Mouse (Mus musculus) liver, adult 2 months (tissue): ENCODE measurements around the gene Myl9. TPM values are rescaled to one million over a fixed set of nuclear protein-coding genes. Genes with fewer than 3 reads are reported as not detected.

ENCODE experiments used
- DNase-seq: peaks from one replicate; pipeline ENCODE4 v3.0.0-alpha.2; 2011; ENCODE audit warnings: low read depth, low spot score; ENCODE audit errors: extremely low read depth
- H3K27ac ChIP-seq: fragments of 200-500 bp; replicated peaks from 2 replicates; pipeline ENCODE4 v1.5.1; 2012; ENCODE audit warnings: low read depth, mild to moderate bottlenecking, control low read depth, inconsistent platforms, low read length; ENCODE audit not compliant: insufficient read depth
- H3K27me3 ChIP-seq: fragments of 200-500 bp; 2 replicates; pipeline ENCODE4 v1.6.1; 2012; ENCODE audit warnings: mild to moderate bottlenecking, moderate library complexity, low read length, inconsistent platforms; ENCODE audit not compliant: control insufficient read depth, insufficient read depth
- H3K36me3 ChIP-seq: fragments of 200-500 bp; 2 replicates; pipeline ENCODE4 v1.6.1; 2012; ENCODE audit warnings: low read length, inconsistent platforms; ENCODE audit not compliant: control insufficient read depth, insufficient read depth
- H3K4me1 ChIP-seq: fragments of 200-500 bp; 2 replicates; pipeline ENCODE4 v1.6.1; 2011; ENCODE audit warnings: low read length; ENCODE audit not compliant: control insufficient read depth, insufficient read depth
- H3K4me3 ChIP-seq: fragments of 200-500 bp; 2 replicates; pipeline ENCODE4 v1.5.1; 2011; ENCODE audit warnings: low read depth, mild to moderate bottlenecking, control low read depth, low read length, moderate library complexity; ENCODE audit not compliant: insufficient read depth
- H3K79me2 ChIP-seq: fragments of 200-500 bp; 2 replicates; pipeline ENCODE4 v1.6.1; 2012; ENCODE audit warnings: inconsistent platforms, mild to moderate bottlenecking, low read length, moderate library complexity; ENCODE audit not compliant: control insufficient read depth, insufficient read depth
- H3K9ac ChIP-seq: fragments of 200-500 bp; 2 replicates; pipeline ENCODE4 v1.6.1; 2012; ENCODE audit warnings: low read depth, mild to moderate bottlenecking, control low read depth, inconsistent platforms, low read length
- CTCF ChIP-seq: fragments of 200-500 bp; IDR thresholded peaks from 2 replicates; pipeline ENCODE4 v1.5.1; 2011; ENCODE audit warnings: low read depth, low read length, control low read depth
- POLR2A ChIP-seq: fragments of 200-500 bp; IDR thresholded peaks from 2 replicates; pipeline ENCODE4 v1.6.1; 2011; ENCODE audit warnings: low read length, control low read depth; ENCODE audit not compliant: insufficient read depth; ENCODE audit errors: extremely low read depth
- WGBS: fragments of 180-500 bp; shearing (Covaris S2); methylation state at CpG from one replicate; pipeline ENCODE4 v1.1.7; 2018; 5-methylcytosine and 5-hydroxymethylcytosine counted together
- polyA plus RNA-seq: library from polyadenylated mRNA; depleted of rRNA; stranded (reverse); fragments of >200 nt; gene quantifications from 2 replicates; pipeline ENCODE4 v1.2.3, GENCODE M21; 2012
- total RNA-seq: library from RNA; depleted of rRNA; stranded (reverse); fragments of >200 nt; gene quantifications from 2 replicates; pipeline ENCODE4 v1.2.3, GENCODE M21; 2014

Myl9 gene
- total and polyA plus RNA-seq, 2 experiments, result 4.6 to 5.6 TPM

GRCm38 (mm10) chr2:156765593-156765992 lies 9.6 kb upstream of the Myl9 start:
- no peaks in the 10 kb centered on the region for H3K4me1 ChIP-seq
- TF ChIP-seq POLR2A, result no peak
- WGBS, result 78% methylated on average over 8 of the region's 8 CpGs
- DNase-seq, result no peak
- no peak overlapping the region for H3K27ac ChIP-seq
- no peak overlapping the region for H3K4me3 ChIP-seq
- H3K9ac ChIP-seq, result no peak overlapping the region
- H3K27me3 ChIP-seq, result no peaks in the 10 kb centered on the region
- H3K36me3 ChIP-seq, result peaks cover 3% of the 10 kb centered on the region; the same call in 1 of the 2 replicates
- no peaks in the 10 kb centered on the region for H3K79me2 ChIP-seq

- no peak for DNase-seq
- WGBS, result 69% methylated on average over 10 of the region's 10 CpGs
- Histone ChIP-seq H3K4me3 (no peak overlapping the region), H3K27ac (no peak overlapping the region), H3K27me3 (no peaks in the 10 kb centered on the region), H3K36me3 (peaks cover 3% of the 10 kb centered on the region; the same call in 1 of the 2 replicates), H3K4me1 (no peaks in the 10 kb centered on the region), H3K79me2 (no peaks in the 10 kb centered on the region), H3K9ac (no peak overlapping the region)
- TF ChIP-seq CTCF, result no peak
- TF ChIP-seq POLR2A, result no peak
Measured at GRCm38 (mm10) chr2:156766227-156767019, 8.8 kb upstream of the Myl9 start.

DNA sequence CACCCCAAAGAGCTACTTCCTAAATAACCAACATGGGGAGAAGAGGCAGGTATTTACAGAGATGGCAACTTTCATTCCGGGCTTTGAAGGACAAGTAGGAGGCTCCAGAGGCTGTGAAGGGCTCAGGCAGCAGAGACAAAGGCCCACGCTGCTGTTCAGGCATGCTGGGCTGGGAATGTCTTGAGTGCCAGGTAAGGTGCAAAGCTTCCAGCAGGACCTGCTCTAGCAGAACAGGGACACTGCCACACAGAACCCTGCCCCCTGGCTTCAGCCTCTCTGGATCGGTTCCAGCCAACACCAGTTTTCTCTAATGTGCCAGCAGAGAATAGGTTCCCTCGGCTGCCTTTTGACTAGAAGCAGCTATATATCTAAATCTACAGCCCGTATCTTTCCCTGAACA lies 8.1 kb upstream of the Myl9 start:
- 79% methylated on average over 5 of the region's 5 CpGs for WGBS

GRCm38 (mm10) chr2:156769274-156769673 lies 5.9 kb upstream of the Myl9 start:
- 55% methylated on average over 12 of the region's 12 CpGs for WGBS

More for the DNA sequence above, 8.1 kb upstream of the Myl9 start:
- no peak overlapping the region for H3K4me3 ChIP-seq
- TF ChIP-seq CTCF (no peak), POLR2A (no peak)
- no peaks in the 10 kb centered on the region for H3K79me2 ChIP-seq
- no peaks in the 10 kb centered on the region for H3K4me1 ChIP-seq
- no peaks in the 10 kb centered on the region for H3K27me3 ChIP-seq
- no peak for DNase-seq
- peaks cover 3% of the 10 kb centered on the region; the same call in 1 of the 2 replicates for H3K36me3 ChIP-seq
- H3K9ac ChIP-seq, result no peak overlapping the region
- H3K27ac ChIP-seq, result no peak overlapping the region

GRCm38 (mm10) chr2:156773470-156773869 lies 1.8 kb upstream of the Myl9 start:
- H3K79me2 ChIP-seq, result no peaks in the 10 kb centered on the region
- no peaks in the 10 kb centered on the region for H3K27me3 ChIP-seq
- no peak overlapping the region for H3K9ac ChIP-seq
- H3K4me3 ChIP-seq, result no peak overlapping the region
- H3K36me3 ChIP-seq, result no peaks in the 10 kb centered on the region
- no peak for TF ChIP-seq POLR2A
- no peak for TF ChIP-seq CTCF
- H3K27ac ChIP-seq, result no peak overlapping the region
- H3K4me1 ChIP-seq, result no peaks in the 10 kb centered on the region
- no peak for DNase-seq

More at GRCm38 (mm10) chr2:156769274-156769673, 5.9 kb upstream of the Myl9 start:
- H3K27ac ChIP-seq, result no peak overlapping the region
- H3K4me3 ChIP-seq, result no peak overlapping the region
- no peaks in the 10 kb centered on the region for H3K27me3 ChIP-seq
- TF ChIP-seq CTCF (no peak), POLR2A (no peak)
- H3K4me1 ChIP-seq, result no peaks in the 10 kb centered on the region
- H3K9ac ChIP-seq, result no peak overlapping the region
- no peaks in the 10 kb centered on the region for H3K36me3 ChIP-seq
- H3K79me2 ChIP-seq, result no peaks in the 10 kb centered on the region
- no peak for DNase-seq

- H3K9ac ChIP-seq, result no peak overlapping the region
- H3K27ac ChIP-seq, result 0 out of 2 replicates have a peak overlapping the region, but pooled peaks have one; percentile 32
- WGBS, result 88% methylated on average over 13 of the region's 13 CpGs
- no peaks in the 10 kb centered on the region for H3K4me1 ChIP-seq
- TF ChIP-seq POLR2A (no peak), CTCF (no peak)
- H3K27me3 ChIP-seq, result no peaks in the 10 kb centered on the region
- H3K4me3 ChIP-seq, result no peak overlapping the region
- no peaks in the 10 kb centered on the region for H3K36me3 ChIP-seq
- no peak for DNase-seq
- no peaks in the 10 kb centered on the region for H3K79me2 ChIP-seq
Measured at GRCm38 (mm10) chr2:156774035-156774737, 1.0 kb upstream of the Myl9 start.
